Mouse (Mus musculus): Measurements from ENCODE around the gene Frs2.
A peak's percentile ranks its signal among the peaks of the same experiment; 100 is the strongest.

Frs2 gene

GRCm38 (mm10) chr10:117105015-117105414 lies 43.3 kb downstream of the Frs2 start:
- DNase-seq (ENCODE audit: low spot score): no peak

- no peak for DNase-seq (ENCODE audit: low spot score)
Measured at GRCm38 (mm10) chr10:117103854-117104598, 44.3 kb downstream of the Frs2 start.

GRCm38 (mm10) chr10:117100175-117100574 lies 48.2 kb downstream of the Frs2 start:
- DNase-seq (ENCODE audit: low spot score): no peak

- no peak for DNase-seq (ENCODE audit: low spot score)
Measured at GRCm38 (mm10) chr10:117097116-117097698, 51.1 kb downstream of the Frs2 start.

GRCm38 (mm10) chr10:117096096-117096495 lies 52.2 kb downstream of the Frs2 start:
- DNase-seq (ENCODE audit: low spot score): no peak

- peak; percentile 12 for DNase-seq (ENCODE audit: low spot score)
Measured at GRCm38 (mm10) chr10:117094504-117095329, 53.6 kb downstream of the Frs2 start.

- no peak for DNase-seq (ENCODE audit: low spot score)
Measured at GRCm38 (mm10) chr10:117089628-117090027, 58.7 kb downstream of the Frs2 start.

GRCm38 (mm10) chr10:117081914-117082359 lies 66.4 kb downstream of the Frs2 start:
- DNase-seq (ENCODE audit: low spot score): no peak

GRCm38 (mm10) chr10:117081326-117081725 lies 67.0 kb downstream of the Frs2 start:
- no peak for DNase-seq (ENCODE audit: low spot score)

GRCm38 (mm10) chr10:117078284-117078683 lies 70.0 kb downstream of the Frs2 start:
- DNase-seq (ENCODE audit: low spot score): peak; percentile 21

GRCm38 (mm10) chr10:117073176-117073575 lies 75.2 kb downstream of the Frs2 start:
- no peak for DNase-seq (ENCODE audit: low spot score)

- DNase-seq (ENCODE audit: low spot score): no peak
Measured at GRCm38 (mm10) chr10:117072191-117072888, 76.0 kb downstream of the Frs2 start.

GRCm38 (mm10) chr10:117069109-117069508 lies 79.2 kb downstream of the Frs2 start:
- DNase-seq (ENCODE audit: low spot score): no peak

GRCm38 (mm10) chr10:117064076-117064475 lies 84.3 kb downstream of the Frs2 start:
- no peak for DNase-seq (ENCODE audit: low spot score)

GRCm38 (mm10) chr10:117063254-117064021 lies 84.9 kb downstream of the Frs2 start, which contains the start of gene Cct2:
Gene Cct2 (minus strand): TSS chr10:117063814.
- peak; percentile 96 for DNase-seq (ENCODE audit: low spot score)

- DNase-seq (ENCODE audit: low spot score): no peak
Measured at GRCm38 (mm10) chr10:117062894-117063253, 85.5 kb downstream of the Frs2 start.

GRCm38 (mm10) chr10:117055668-117056067 lies 92.7 kb downstream of the Frs2 start:
- DNase-seq (ENCODE audit: low spot score): no peak

GRCm38 (mm10) chr10:117049961-117050597 lies 98.3 kb downstream of the Frs2 start:
- no peak for DNase-seq (ENCODE audit: low spot score)

- no peak for DNase-seq (ENCODE audit: low spot score)
Measured at GRCm38 (mm10) chr10:117049253-117049652, 99.1 kb downstream of the Frs2 start.

GRCm38 (mm10) chr10:117045175-117046056 lies 102.9 kb downstream of the Frs2 start, which contains the start of gene Lrrc10:
Gene Lrrc10 (plus strand): TSS chr10:117045341.
- DNase-seq (ENCODE audit: low spot score): no peak
